Mouse (Mus musculus): Measurements from ENCODE around the gene Gm44511. TPM values are rescaled to one million over a fixed set of nuclear protein-coding genes. Genes with fewer than 3 reads are reported as not detected.

Gm44511 gene
- polyA plus RNA-seq, 1 experiment from 2014 or later: 0.38 TPM

- Histone ChIP-seq H3K36me3 (ENCODE audit: control insufficient read depth, insufficient read depth, low read length) (no peaks in the 10 kb centered on the region), H3K9ac (ENCODE audit: low read depth, low read length) (no peak overlapping the region), H3K4me2 (ENCODE audit: low read depth, low read length) (no peak overlapping the region), H3K9me3 (ENCODE audit: control insufficient read depth, low read length) (no peaks in the 10 kb centered on the region), H3K27me3 (replicated peaks; ENCODE audit: control insufficient read depth, insufficient read depth, low read length) (no peaks in the 10 kb centered on the region), H3K27ac (ENCODE audit: low read length) (no peak overlapping the region), H3K4me1 (ENCODE audit: control insufficient read depth, insufficient read depth, low read length) (no peaks in the 10 kb centered on the region), H3K4me3 (ENCODE audit: low read length) (no peak overlapping the region)
- ATAC-seq: no peak
- 85% methylated on average over 2 of the region's 2 CpGs for WGBS
These were observed 25.0 kb upstream of the Gm44511 start for GRCm38 (mm10) chr6:128851151-128851550.

GRCm38 (mm10) chr6:128850671-128851070, 24.6 kb upstream of the Gm44511 start:
- WGBS: 43% methylated on average over 2 of the region's 2 CpGs
- Histone ChIP-seq H3K4me3 (ENCODE audit: low read length) (no peak overlapping the region), H3K27me3 (replicated peaks; ENCODE audit: control insufficient read depth, insufficient read depth, low read length) (no peaks in the 10 kb centered on the region), H3K9me3 (ENCODE audit: control insufficient read depth, low read length) (no peaks in the 10 kb centered on the region), H3K9ac (ENCODE audit: low read depth, low read length) (no peak overlapping the region), H3K4me1 (ENCODE audit: control insufficient read depth, insufficient read depth, low read length) (no peaks in the 10 kb centered on the region), H3K4me2 (ENCODE audit: low read depth, low read length) (no peak overlapping the region), H3K27ac (ENCODE audit: low read length) (no peak overlapping the region), H3K36me3 (ENCODE audit: control insufficient read depth, insufficient read depth, low read length) (no peaks in the 10 kb centered on the region)
- ATAC-seq: no peak

GRCm38 (mm10) chr6:128849902-128850301, 23.8 kb upstream of the Gm44511 start:
- H3K9ac ChIP-seq (ENCODE audit: low read depth, low read length): no peak overlapping the region
- no peaks in the 10 kb centered on the region for H3K4me1 ChIP-seq (ENCODE audit: control insufficient read depth, insufficient read depth, low read length)
- H3K4me2 ChIP-seq (ENCODE audit: low read depth, low read length): no peak overlapping the region
- no peaks in the 10 kb centered on the region for H3K27me3 ChIP-seq (replicated peaks; ENCODE audit: control insufficient read depth, insufficient read depth, low read length)
- 61% methylated on average over 2 of the region's 2 CpGs for whole genome bisulfite sequencing
- no peaks in the 10 kb centered on the region for H3K9me3 ChIP-seq (ENCODE audit: control insufficient read depth, low read length)
- H3K36me3 ChIP-seq (ENCODE audit: control insufficient read depth, insufficient read depth, low read length): no peaks in the 10 kb centered on the region
- no peak overlapping the region for H3K4me3 ChIP-seq (ENCODE audit: low read length)
- no peak for ATAC-seq
- no peak overlapping the region for H3K27ac ChIP-seq (ENCODE audit: low read length)

- Histone ChIP-seq H3K9ac (ENCODE audit: low read depth, low read length) (no peak overlapping the region), H3K36me3 (ENCODE audit: control insufficient read depth, insufficient read depth, low read length) (no peaks in the 10 kb centered on the region), H3K27ac (ENCODE audit: low read length) (no peak overlapping the region), H3K27me3 (replicated peaks; ENCODE audit: control insufficient read depth, insufficient read depth, low read length) (no peaks in the 10 kb centered on the region), H3K4me2 (ENCODE audit: low read depth, low read length) (no peak overlapping the region), H3K4me1 (ENCODE audit: control insufficient read depth, insufficient read depth, low read length) (peaks cover 4% of the 10 kb centered on the region), H3K4me3 (ENCODE audit: low read length) (no peak overlapping the region), H3K9me3 (ENCODE audit: control insufficient read depth, low read length) (no peaks in the 10 kb centered on the region)
- 93% methylated on average over 4 of the region's 4 CpGs for WGBS
- ATAC-seq: no peak
These were observed 21.3 kb upstream of the Gm44511 start for GRCm38 (mm10) chr6:128847401-128847800.

GRCm38 (mm10) chr6:128845998-128846542, 20.0 kb upstream of the Gm44511 start:
- no peaks in the 10 kb centered on the region for H3K9me3 ChIP-seq (ENCODE audit: control insufficient read depth, low read length)
- H3K4me3 ChIP-seq (ENCODE audit: low read length): no peak overlapping the region
- H3K27me3 ChIP-seq (replicated peaks; ENCODE audit: control insufficient read depth, insufficient read depth, low read length): no peaks in the 10 kb centered on the region
- H3K4me2 ChIP-seq (ENCODE audit: low read depth, low read length): no peak overlapping the region
- no peak overlapping the region for H3K27ac ChIP-seq (ENCODE audit: low read length)
- 74% methylated on average over 6 of the region's 9 CpGs for WGBS
- no peaks in the 10 kb centered on the region for H3K36me3 ChIP-seq (ENCODE audit: control insufficient read depth, insufficient read depth, low read length)
- H3K4me1 ChIP-seq (ENCODE audit: control insufficient read depth, insufficient read depth, low read length): peaks cover 9% of the 10 kb centered on the region
- no peak overlapping the region for H3K9ac ChIP-seq (ENCODE audit: low read depth, low read length)
- ATAC-seq: no peak

GRCm38 (mm10) chr6:128845319-128845979, 19.3 kb upstream of the Gm44511 start:
- Histone ChIP-seq H3K4me2 (ENCODE audit: low read depth, low read length) (no peak overlapping the region), H3K27me3 (replicated peaks; ENCODE audit: control insufficient read depth, insufficient read depth, low read length) (no peaks in the 10 kb centered on the region), H3K4me3 (ENCODE audit: low read length) (no peak overlapping the region), H3K36me3 (ENCODE audit: control insufficient read depth, insufficient read depth, low read length) (no peaks in the 10 kb centered on the region), H3K9ac (ENCODE audit: low read depth, low read length) (no peak overlapping the region), H3K27ac (ENCODE audit: low read length) (peak overlapping the region; percentile 1; the same call in 1 of the 2 replicates), H3K4me1 (ENCODE audit: control insufficient read depth, insufficient read depth, low read length) (peaks cover 9% of the 10 kb centered on the region), H3K9me3 (ENCODE audit: control insufficient read depth, low read length) (no peaks in the 10 kb centered on the region)
- 0 out of 2 replicates have a peak, but pooled peaks have one; percentile 3 for ATAC-seq
- 38% methylated on average over 7 of the region's 7 CpGs for WGBS

GRCm38 (mm10) chr6:128844586-128845080, 18.5 kb upstream of the Gm44511 start:
- Histone ChIP-seq H3K4me1 (ENCODE audit: control insufficient read depth, insufficient read depth, low read length) (peaks cover 11% of the 10 kb centered on the region), H3K27ac (ENCODE audit: low read length) (no peak overlapping the region), H3K4me3 (ENCODE audit: low read length) (no peak overlapping the region), H3K4me2 (ENCODE audit: low read depth, low read length) (no peak overlapping the region), H3K36me3 (ENCODE audit: control insufficient read depth, insufficient read depth, low read length) (no peaks in the 10 kb centered on the region), H3K9me3 (ENCODE audit: control insufficient read depth, low read length) (no peaks in the 10 kb centered on the region), H3K9ac (ENCODE audit: low read depth, low read length) (no peak overlapping the region), H3K27me3 (replicated peaks; ENCODE audit: control insufficient read depth, insufficient read depth, low read length) (no peaks in the 10 kb centered on the region)
- ATAC-seq: no peak
- WGBS: 84% methylated on average over 5 of the region's 5 CpGs

GRCm38 (mm10) chr6:128844131-128844530, 18.0 kb upstream of the Gm44511 start:
- Histone ChIP-seq H3K9ac (ENCODE audit: low read depth, low read length) (peak overlapping the region; percentile 20; the same call in 1 of the 2 replicates), H3K36me3 (ENCODE audit: control insufficient read depth, insufficient read depth, low read length) (no peaks in the 10 kb centered on the region), H3K9me3 (ENCODE audit: control insufficient read depth, low read length) (no peaks in the 10 kb centered on the region), H3K27me3 (replicated peaks; ENCODE audit: control insufficient read depth, insufficient read depth, low read length) (no peaks in the 10 kb centered on the region), H3K4me1 (ENCODE audit: control insufficient read depth, insufficient read depth, low read length) (peaks cover 11% of the 10 kb centered on the region), H3K4me2 (ENCODE audit: low read depth, low read length) (peak overlapping the region; percentile 79; the same call in 1 of the 2 replicates), H3K27ac (ENCODE audit: low read length) (peak overlapping the region; percentile 96; the same call in 1 of the 2 replicates), H3K4me3 (ENCODE audit: low read length) (peak overlapping the region; percentile 90)
- 28% methylated on average over 8 of the region's 8 CpGs for WGBS
- ATAC-seq: no peak

GRCm38 (mm10) chr6:128843479-128843992, 17.4 kb upstream of the Gm44511 start:
- Histone ChIP-seq H3K27me3 (replicated peaks; ENCODE audit: control insufficient read depth, insufficient read depth, low read length) (no peaks in the 10 kb centered on the region), H3K27ac (ENCODE audit: low read length) (peak overlapping the region; percentile 96), H3K4me2 (ENCODE audit: low read depth, low read length) (peak overlapping the region; percentile 79), H3K9ac (ENCODE audit: low read depth, low read length) (peak overlapping the region; percentile 82), H3K4me3 (ENCODE audit: low read length) (peak overlapping the region; percentile 90), H3K9me3 (ENCODE audit: control insufficient read depth, low read length) (no peaks in the 10 kb centered on the region), H3K4me1 (ENCODE audit: control insufficient read depth, insufficient read depth, low read length) (peaks cover 11% of the 10 kb centered on the region), H3K36me3 (ENCODE audit: control insufficient read depth, insufficient read depth, low read length) (no peaks in the 10 kb centered on the region)
- whole genome bisulfite sequencing: under 1% methylated on average over 22 of the region's 22 CpGs
- ATAC-seq: peak; percentile 38

Data from intestine, embryonic 16.5 days (tissue).